Mouse (Mus musculus): Measurements from ENCODE around the gene Mgst2.

Mgst2 gene

GRCm38 (mm10) chr3:51701281-51701751, 41.2 kb downstream of the Mgst2 start:
- peak; percentile 32 for DNase-seq (ENCODE audit: low spot score)

DNA sequence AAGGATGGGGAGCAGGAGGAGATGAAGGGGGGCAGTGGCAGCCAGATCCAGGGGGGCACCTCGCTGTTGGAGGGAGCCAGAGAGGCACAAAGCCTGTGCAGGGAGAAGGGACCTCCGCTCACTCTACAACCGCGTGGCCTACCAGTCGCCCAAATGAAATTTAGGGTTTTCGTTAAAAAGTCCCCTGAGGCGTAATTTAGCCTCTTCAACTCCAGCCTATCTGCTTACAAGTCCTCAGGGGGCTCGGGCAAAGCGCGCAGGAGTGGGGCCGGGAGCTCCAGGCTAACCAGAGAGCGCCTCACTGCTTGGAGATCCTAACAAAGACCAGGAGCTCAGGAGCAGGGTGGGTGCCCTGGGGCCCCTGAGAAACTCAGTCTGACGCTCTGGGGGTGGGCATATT, 41.8 kb downstream of the Mgst2 start:
- no peak for DNase-seq (ENCODE audit: low spot score)

GRCm38 (mm10) chr3:51702701-51703286, 42.6 kb downstream of the Mgst2 start:
- no peak for DNase-seq (ENCODE audit: low spot score)

DNA sequence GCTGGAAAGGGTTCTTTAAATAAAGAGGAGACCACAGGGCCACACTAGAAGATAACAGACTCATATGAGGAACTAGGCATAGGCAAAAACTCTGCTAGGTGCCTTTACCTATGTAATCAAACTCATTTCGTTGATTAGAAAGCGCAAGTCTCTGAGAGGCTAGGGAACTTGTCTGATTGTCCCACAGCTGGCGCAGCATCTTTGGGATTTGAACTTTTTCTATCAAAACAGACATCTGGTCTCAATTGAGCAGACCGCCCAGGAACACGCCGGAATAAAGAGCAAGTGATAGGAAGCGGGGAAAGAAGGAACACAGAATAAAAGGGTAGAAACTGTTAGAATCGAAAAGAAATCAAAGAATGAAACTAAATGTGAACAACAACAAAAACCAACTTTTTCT, 43.3 kb downstream of the Mgst2 start:
- DNase-seq (ENCODE audit: low spot score), result no peak

DNA sequence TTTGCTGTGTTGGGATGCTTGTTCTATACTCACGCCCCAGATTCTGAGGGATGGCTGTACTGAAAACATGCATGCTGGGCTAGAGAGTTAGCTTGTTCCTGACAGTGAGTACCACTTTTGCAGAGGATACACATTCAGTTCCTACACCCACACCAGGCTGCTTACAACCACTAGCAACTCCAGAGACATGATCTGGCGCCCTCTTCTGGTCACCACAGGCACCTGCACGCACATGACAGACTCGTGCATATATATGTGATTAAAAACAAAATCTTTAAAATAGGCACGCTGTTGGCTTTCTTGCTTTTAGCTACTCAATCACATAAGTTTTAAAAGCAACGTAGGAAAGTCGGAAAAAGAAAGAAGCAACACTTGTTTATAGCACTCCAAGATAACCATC, 45.1 kb downstream of the Mgst2 start:
- DNase-seq (ENCODE audit: low spot score), result no peak

- no peak for DNase-seq (ENCODE audit: low spot score)
These were observed 48.2 kb downstream of the Mgst2 start for GRCm38 (mm10) chr3:51708375-51708745.

GRCm38 (mm10) chr3:51708746-51709411, 48.7 kb downstream of the Mgst2 start:
- peak; percentile 91 for DNase-seq (ENCODE audit: low spot score)

DNA sequence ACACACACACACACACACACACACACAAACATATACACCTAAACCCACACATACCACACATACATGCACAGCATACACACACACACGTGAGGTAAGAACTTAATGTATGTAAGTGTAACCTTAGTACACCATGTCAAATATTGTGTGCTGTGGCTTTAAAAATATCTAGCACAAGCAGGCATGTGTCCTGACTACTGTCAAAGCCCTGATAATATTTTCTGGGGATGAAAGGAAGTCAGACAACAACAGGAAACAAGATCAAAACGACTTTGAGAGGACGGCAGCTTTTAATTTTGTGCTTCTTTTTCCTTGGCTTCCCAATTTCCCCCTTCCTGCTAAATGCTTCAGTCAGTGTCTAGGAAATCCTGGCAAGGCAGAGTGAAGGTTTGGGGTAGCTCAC, 52.2 kb downstream of the Mgst2 start:
- no peak for DNase-seq (ENCODE audit: low spot score)

- no peak for DNase-seq (ENCODE audit: low spot score)
These were observed 53.1 kb downstream of the Mgst2 start for GRCm38 (mm10) chr3:51713233-51713632.

- no peak for DNase-seq (ENCODE audit: low spot score)
These were observed 54.3 kb downstream of the Mgst2 start for GRCm38 (mm10) chr3:51714469-51714868.

- DNase-seq (ENCODE audit: low spot score), result no peak
These were observed 57.3 kb downstream of the Mgst2 start for GRCm38 (mm10) chr3:51717455-51717854.

- no peak for DNase-seq (ENCODE audit: low spot score)
These were observed 57.7 kb downstream of the Mgst2 start for GRCm38 (mm10) chr3:51717909-51718308.

GRCm38 (mm10) chr3:51719373-51719772, 59.2 kb downstream of the Mgst2 start:
- no peak for DNase-seq (ENCODE audit: low spot score)

DNA sequence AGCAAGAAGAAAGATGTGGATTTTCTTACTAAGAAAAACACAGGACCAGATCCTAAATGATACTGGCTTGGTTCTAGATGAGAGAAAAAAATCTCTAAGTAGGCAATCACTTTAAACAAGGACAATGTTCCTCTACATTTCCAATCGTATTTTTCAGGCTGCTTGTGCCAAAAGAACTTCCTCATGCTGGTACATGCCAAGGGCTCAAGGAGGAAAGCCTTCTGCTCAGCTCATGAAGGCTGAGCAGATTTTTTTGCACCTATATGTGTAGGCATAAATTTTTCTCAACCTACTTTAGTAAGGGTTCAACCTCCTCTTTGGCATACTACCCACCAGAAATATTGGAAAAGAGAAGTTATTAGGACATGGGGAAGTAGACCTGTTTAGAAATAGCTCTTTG, 59.8 kb downstream of the Mgst2 start:
- DNase-seq (ENCODE audit: low spot score), result no peak

DNA sequence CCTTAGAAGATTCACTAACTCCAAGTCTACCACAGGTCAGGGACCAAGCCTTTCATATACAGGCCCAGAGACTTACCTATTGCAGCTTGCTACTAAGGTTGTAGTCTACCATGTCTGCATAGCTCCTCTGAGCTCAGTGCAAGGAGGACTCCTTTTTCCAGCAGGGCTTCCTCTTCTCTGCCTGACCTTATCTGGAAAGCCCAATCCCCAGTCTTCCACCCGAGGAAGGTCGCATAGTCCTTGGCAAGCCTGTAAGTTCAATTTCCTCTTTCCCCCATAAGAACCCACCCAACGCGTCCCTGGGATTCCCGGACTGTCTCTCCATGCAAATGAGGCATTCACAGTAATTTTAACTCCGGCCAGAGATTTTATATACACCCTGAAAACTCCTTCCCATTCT, 66.1 kb downstream of the Mgst2 start:
- DNase-seq (ENCODE audit: low spot score), result no peak

GRCm38 (mm10) chr3:51727487-51727886, 67.3 kb downstream of the Mgst2 start:
- DNase-seq (ENCODE audit: low spot score), result no peak

GRCm38 (mm10) chr3:51727968-51728367, 67.8 kb downstream of the Mgst2 start:
- no peak for DNase-seq (ENCODE audit: low spot score)

- DNase-seq (ENCODE audit: low spot score), result no peak
These were observed 68.3 kb downstream of the Mgst2 start for GRCm38 (mm10) chr3:51728456-51728855.

DNA sequence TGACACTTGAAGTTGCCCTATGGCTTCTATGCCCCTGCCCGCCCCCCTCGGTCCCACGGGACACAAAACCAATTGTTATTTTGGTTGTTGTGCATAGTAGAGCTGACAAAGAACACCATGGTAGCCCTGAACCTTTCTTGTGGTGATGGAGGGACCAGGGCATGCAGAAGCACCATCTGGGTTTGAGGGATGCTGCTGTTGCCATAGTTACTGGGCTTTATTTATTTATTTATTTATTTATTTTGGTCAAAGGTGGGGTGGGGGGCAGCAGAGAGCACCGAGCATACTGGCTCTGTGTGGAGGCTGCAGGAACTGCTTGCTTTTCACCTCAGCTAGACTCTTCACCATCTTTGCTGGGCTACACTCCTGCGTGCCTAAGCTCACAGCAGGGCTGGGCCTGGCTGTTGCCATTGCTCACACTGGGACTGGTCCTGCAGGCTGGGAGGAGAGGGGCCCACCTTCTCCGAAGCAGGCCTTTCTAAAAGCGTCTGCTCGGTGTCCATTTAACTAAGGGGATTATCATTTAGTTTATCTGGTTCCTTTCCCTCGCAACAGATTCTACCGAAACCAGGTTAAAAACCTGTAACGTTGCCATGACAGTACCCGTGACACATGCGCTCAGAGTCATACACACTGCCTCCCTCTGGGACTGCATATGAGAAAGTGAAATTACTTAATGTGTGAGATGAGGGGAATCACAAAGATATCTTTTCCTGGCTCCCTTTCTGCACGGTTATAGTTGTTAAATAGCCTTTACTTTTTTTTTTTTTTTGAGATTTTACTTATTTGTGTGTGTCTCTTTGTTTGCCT, 69.2 kb downstream of the Mgst2 start:
- DNase-seq (ENCODE audit: low spot score), result no peak

GRCm38 (mm10) chr3:51730662-51731061, 70.5 kb downstream of the Mgst2 start:
- DNase-seq (ENCODE audit: low spot score), result no peak

DNA sequence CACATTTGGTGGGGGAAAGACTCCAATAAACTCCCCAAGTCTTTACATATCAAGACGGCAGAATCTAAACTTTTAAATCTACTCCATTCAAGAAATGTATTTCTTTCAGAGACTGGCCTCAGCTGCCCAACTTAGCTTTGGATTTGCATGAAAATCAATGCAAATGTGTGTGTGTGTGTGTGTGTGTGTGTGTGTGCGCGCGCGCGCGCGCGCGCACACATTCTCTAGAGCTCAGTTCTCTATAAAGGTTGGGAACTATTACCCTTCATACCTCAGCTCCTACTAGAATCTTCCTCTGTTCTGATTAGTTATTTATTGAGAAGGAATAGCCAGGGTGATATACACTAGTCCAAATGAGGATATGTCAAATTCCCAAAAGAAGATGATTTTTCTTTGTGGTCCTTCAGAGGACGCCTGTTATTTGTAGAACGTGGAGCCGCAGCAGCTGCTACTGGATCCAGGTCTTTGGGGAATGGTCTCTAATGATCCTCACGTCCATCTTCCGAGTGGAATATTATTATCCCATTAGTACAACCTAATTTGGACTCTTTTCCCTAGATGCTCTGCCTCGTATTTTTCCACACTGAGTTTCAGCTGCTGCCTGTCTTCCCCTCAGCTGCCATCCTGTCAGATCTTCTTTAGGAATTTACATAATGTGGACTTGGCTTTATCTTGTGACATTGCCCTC, 71.9 kb downstream of the Mgst2 start:
- no peak for DNase-seq (ENCODE audit: low spot score)
